18 mouse cellular contexts compared by ENCODE assay signal in the genomic region with DNA sequence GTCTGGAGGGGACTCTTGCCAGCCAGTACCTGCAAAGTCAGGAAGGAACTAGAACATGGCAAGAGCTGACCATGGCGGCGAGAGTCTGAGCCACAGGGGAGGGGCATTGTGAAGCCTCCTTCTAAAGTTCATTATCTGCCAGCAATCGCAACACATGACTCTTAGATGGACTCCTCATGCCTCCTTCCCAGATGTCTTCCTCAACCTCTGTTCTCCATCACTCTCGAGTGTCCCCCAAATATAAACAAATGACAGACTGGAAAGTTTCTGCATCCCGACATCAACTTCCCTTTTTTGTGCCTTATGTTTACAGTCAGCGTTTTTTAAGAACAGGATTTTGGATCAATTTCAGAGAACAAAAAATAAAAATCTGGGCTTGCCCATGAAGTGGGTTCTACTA.
DNase-seq lines count a peak whose midpoint lies in the region; ATAC-seq and TF ChIP-seq lines count a peak whose summit lies in the region.
"Had no signal": no experiment of that assay in that cellular context is flagged by ENCODE, and none has a peak within 500 bp of the region (broad histone marks: within the 10 kb centered on the region; RNA-seq: fewer than 3 reads in every experiment).

No protein-coding gene starts in this region.

- TF ChIP-seq EP300 in stomach, postnatal 0 days (optimal IDR thresholded peaks at IDR 0.05) = no peak

- no peaks in the 10 kb centered on the region for H3K27me3 ChIP-seq in liver, adult 2 months (ENCODE audit: control insufficient read depth, insufficient read depth, low read length)
- no peaks in the 10 kb centered on the region for H3K27me3 ChIP-seq in liver, embryonic 11.5 days (replicated peaks; ENCODE audit: control insufficient read depth, insufficient read depth, low read length)
- no peaks in the 10 kb centered on the region for H3K27me3 ChIP-seq in stomach, embryonic 15.5 days (replicated peaks)
- no peaks in the 10 kb centered on the region for H3K27me3 ChIP-seq in stomach, postnatal 0 days (ENCODE audit: control insufficient read depth, insufficient read depth, low read length)
- H3K27me3 ChIP-seq in kidney, embryonic 15.5 days = no peaks in the 10 kb centered on the region
- H3K27me3 ChIP-seq: embryonic facial prominence, embryonic 12.5 days; heart, embryonic 12.5 days had no signal

- no peaks in the 10 kb centered on the region for H3K79me2 ChIP-seq in liver, adult 2 months (ENCODE audit: control insufficient read depth, insufficient read depth, low read length)

- no peak overlapping the region for H3K27ac ChIP-seq in liver, adult 2 months (replicated peaks; ENCODE audit: insufficient read depth, low read depth, low read length)
- no peak overlapping the region for H3K27ac ChIP-seq in liver, embryonic 11.5 days (ENCODE audit: low read depth, low read length)
- 0 out of 2 replicates have a peak overlapping the region, but pooled peaks have one; percentile 21 for H3K27ac ChIP-seq in stomach, embryonic 15.5 days
- H3K27ac ChIP-seq in stomach, postnatal 0 days (replicated peaks) = no peak overlapping the region
- no peak overlapping the region for H3K27ac ChIP-seq in kidney, embryonic 15.5 days
- H3K27ac ChIP-seq: embryonic facial prominence, embryonic 12.5 days; heart, adult 2 months; hindbrain, embryonic 10.5 days had no signal

- no peaks in the 10 kb centered on the region for H3K9me3 ChIP-seq in liver, embryonic 11.5 days (ENCODE audit: control insufficient read depth, low read length)
- no peaks in the 10 kb centered on the region for H3K9me3 ChIP-seq in stomach, embryonic 15.5 days
- H3K9me3 ChIP-seq in stomach, postnatal 0 days (ENCODE audit: control insufficient read depth, low read length) = no peaks in the 10 kb centered on the region
- no peaks in the 10 kb centered on the region for H3K9me3 ChIP-seq in kidney, embryonic 15.5 days (replicated peaks)
- H3K9me3 ChIP-seq: embryonic facial prominence, embryonic 12.5 days; heart, embryonic 12.5 days; hindbrain, embryonic 10.5 days had no signal

- H3K4me2 ChIP-seq in liver, embryonic 11.5 days = no peak overlapping the region
- no peak overlapping the region for H3K4me2 ChIP-seq in stomach, embryonic 15.5 days
- H3K4me2 ChIP-seq in stomach, postnatal 0 days (replicated peaks; ENCODE audit: low read depth) = no peak overlapping the region
- H3K4me2 ChIP-seq in kidney, embryonic 15.5 days = no peak overlapping the region
- H3K4me2 ChIP-seq: embryonic facial prominence, embryonic 12.5 days; heart, embryonic 12.5 days had no signal

- ATAC-seq in liver, embryonic 11.5 days (replicated peaks; ENCODE audit: low FRiP score) = no peak
- no peak for ATAC-seq in stomach, embryonic 15.5 days (ENCODE audit: insufficient read depth, low FRiP score, low read depth)
- no peak for ATAC-seq in stomach, postnatal 0 days (ENCODE audit: low FRiP score, low TSS enrichment)
- no peak for ATAC-seq in inflammation-experienced regulatory T-cells, adult 6 months
- no peak for ATAC-seq in kidney, embryonic 15.5 days (replicated peaks; ENCODE audit: low FRiP score)
- ATAC-seq: forebrain, embryonic 16.5 days had no signal

- no peak for TF ChIP-seq POLR2A in liver, adult 2 months (IDR thresholded peaks at IDR 0.05; ENCODE audit: extremely low read depth, insufficient read depth, low read length)

- TF ChIP-seq CTCF in liver, adult 2 months (IDR thresholded peaks at IDR 0.05; ENCODE audit: low read depth, low read length) = no peak
- no peak for TF ChIP-seq CTCF in stomach, postnatal 0 days (IDR thresholded peaks at IDR 0.05; ENCODE audit: low read depth)

- H3K9ac ChIP-seq in liver, adult 2 months (ENCODE audit: low read depth, low read length) = no peak overlapping the region
- H3K9ac ChIP-seq in liver, embryonic 11.5 days (ENCODE audit: low read depth, low read length) = no peak overlapping the region
- no peak overlapping the region for H3K9ac ChIP-seq in stomach, embryonic 15.5 days
- no peak overlapping the region for H3K9ac ChIP-seq in stomach, postnatal 0 days (ENCODE audit: low read length)
- H3K9ac ChIP-seq in kidney, embryonic 15.5 days = no peak overlapping the region
- H3K9ac ChIP-seq: embryonic facial prominence, embryonic 12.5 days; heart, embryonic 12.5 days had no signal

- peaks cover 7% of the 10 kb centered on the region; the same call in 1 of the 2 replicates for H3K4me1 ChIP-seq in liver, adult 2 months (ENCODE audit: control insufficient read depth, insufficient read depth, low read length)
- no peaks in the 10 kb centered on the region for H3K4me1 ChIP-seq in liver, embryonic 11.5 days (replicated peaks; ENCODE audit: control insufficient read depth, insufficient read depth, low read length)
- no peaks in the 10 kb centered on the region for H3K4me1 ChIP-seq in stomach, embryonic 15.5 days
- no peaks in the 10 kb centered on the region for H3K4me1 ChIP-seq in stomach, postnatal 0 days (replicated peaks; ENCODE audit: control insufficient read depth, insufficient read depth)
- H3K4me1 ChIP-seq in kidney, embryonic 15.5 days = no peaks in the 10 kb centered on the region
- H3K4me1 ChIP-seq: embryonic facial prominence, embryonic 12.5 days had no signal

- DNase-seq in liver, adult 2 months (ENCODE audit: extremely low read depth, low read depth, low spot score) = peak; percentile 26
- DNase-seq in liver, embryonic 11.5 days (ENCODE audit: low spot score) = no peak
- DNase-seq in stomach, postnatal 0 days (ENCODE audit: low spot score) = no peak
- DNase-seq in lung, postnatal 36 days = peak; percentile 15
- no peak for DNase-seq in kidney, adult 8-10 months
- DNase-seq: adrenal gland, postnatal 10 days; cerebellum, adult 11 months; cerebellum, adult 8-10 months; cerebellum, postnatal 14 days; gastrocnemius, postnatal 10 days; heart, adult 2 months had no signal

- 83% methylated on average over 6 of the region's 6 CpGs for WGBS in liver, adult 2 months
- WGBS in liver, embryonic 11.5 days = 68% methylated on average over 6 of the region's 6 CpGs
- WGBS in stomach, embryonic 15.5 days = 38% methylated on average over 6 of the region's 6 CpGs
- 35% methylated on average over 6 of the region's 6 CpGs for WGBS in stomach, postnatal 0 days
- 77% methylated on average over 6 of the region's 6 CpGs for WGBS in kidney, embryonic 15.5 days

- H3K4me3 ChIP-seq in liver, adult 2 months (ENCODE audit: insufficient read depth, low read depth, low read length) = no peak overlapping the region
- no peak overlapping the region for H3K4me3 ChIP-seq in liver, embryonic 11.5 days (ENCODE audit: low read depth, low read length)
- no peak overlapping the region for H3K4me3 ChIP-seq in stomach, embryonic 15.5 days (replicated peaks)
- no peak overlapping the region for H3K4me3 ChIP-seq in stomach, postnatal 0 days (ENCODE audit: low read depth, low read length)
- H3K4me3 ChIP-seq in kidney, embryonic 15.5 days (replicated peaks) = no peak overlapping the region
- H3K4me3 ChIP-seq: embryonic facial prominence, embryonic 12.5 days; heart, adult 2 months; heart, embryonic 12.5 days; hindbrain, embryonic 10.5 days had no signal

- no peaks in the 10 kb centered on the region for H3K36me3 ChIP-seq in liver, adult 2 months (ENCODE audit: control insufficient read depth, insufficient read depth, low read length)
- peaks cover 11% of the 10 kb centered on the region for H3K36me3 ChIP-seq in liver, embryonic 11.5 days (ENCODE audit: control insufficient read depth, insufficient read depth, low read length)
- peaks cover 39% of the 10 kb centered on the region for H3K36me3 ChIP-seq in stomach, embryonic 15.5 days
- H3K36me3 ChIP-seq in stomach, postnatal 0 days (ENCODE audit: control insufficient read depth, insufficient read depth, low read length) = peaks cover 24% of the 10 kb centered on the region
- H3K36me3 ChIP-seq in kidney, embryonic 15.5 days = peaks cover 100% of the 10 kb centered on the region

Comparison
In these comparisons a context has a peak if more than half of its experiments do, and no peak if none do; other contexts are left out.
1. DNase-seq: peak in liver, adult 2 months (single experiment) and lung, postnatal 36 days (single experiment); none in liver, embryonic 11.5 days (single experiment), stomach, postnatal 0 days (single experiment) and kidney, adult 8-10 months (0 of 2).